In the genomic region with DNA sequence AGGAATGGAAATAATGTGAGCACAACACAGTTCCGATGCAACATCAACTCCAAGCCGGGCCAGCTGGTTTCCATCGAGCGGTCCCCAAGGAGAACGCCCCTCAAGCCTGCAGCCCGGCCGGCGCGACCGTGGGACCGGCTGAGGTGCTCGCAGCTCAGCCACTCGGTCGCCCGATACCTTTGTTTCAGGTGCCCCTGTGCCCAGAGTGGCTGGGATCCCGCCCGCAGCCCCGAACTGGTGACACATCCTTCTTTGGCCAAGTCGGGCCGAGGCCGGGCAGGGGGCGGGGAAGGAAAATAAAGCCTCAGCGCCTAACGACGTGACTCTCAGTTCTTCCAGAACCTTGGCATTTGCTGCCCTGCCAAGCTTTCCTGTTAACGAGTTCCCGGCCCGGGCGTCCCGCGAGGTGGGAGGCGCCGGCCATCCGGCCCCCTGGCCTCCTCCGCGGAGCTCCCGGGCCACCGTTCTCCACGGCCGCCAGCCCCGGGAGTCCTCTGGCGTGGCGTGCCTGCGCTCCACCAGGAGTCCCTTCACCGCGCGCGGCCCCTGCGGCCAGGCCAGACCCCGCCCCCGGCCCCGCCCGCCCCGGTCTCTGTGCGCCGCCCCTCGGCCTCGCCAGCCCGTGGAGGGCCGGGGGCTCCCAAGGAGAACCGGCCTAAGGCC, we compare ENCODE assay signal across 7 mouse cellular contexts. TPM values are rescaled to one million over a fixed set of nuclear protein-coding genes. Genes with fewer than 3 reads are reported as not detected.
DNase-seq lines count a peak whose midpoint lies in the region; ATAC-seq and TF ChIP-seq lines count a peak whose summit lies in the region.

No protein-coding gene starts in this region.

- no peaks in the 10 kb centered on the region for H3K9me3 ChIP-seq in E14TG2a.4 (ENCODE audit: low read length)
- no peaks in the 10 kb centered on the region for H3K9me3 ChIP-seq in kidney, embryonic 14.5 days (ENCODE audit: control insufficient read depth, low read length)
- H3K9me3 ChIP-seq in lung, embryonic 14.5 days (ENCODE audit: low read depth, low read length): no peaks in the 10 kb centered on the region
- no peaks in the 10 kb centered on the region for H3K9me3 ChIP-seq in neural tube, embryonic 15.5 days (replicated peaks)

- peak overlapping the region; percentile 97 for H3K27ac ChIP-seq in kidney, embryonic 14.5 days (ENCODE audit: low read depth, low read length)
- peak overlapping the region; percentile 97 for H3K27ac ChIP-seq in lung, embryonic 14.5 days (ENCODE audit: low read depth)
- peak overlapping the region; percentile 98 for H3K27ac ChIP-seq in neural tube, embryonic 15.5 days (replicated peaks)

- H3K4me2 ChIP-seq in kidney, embryonic 14.5 days (replicated peaks; ENCODE audit: low read depth, low read length): peak overlapping the region; percentile 38
- H3K4me2 ChIP-seq in lung, embryonic 14.5 days: peak overlapping the region; percentile 67
- peak overlapping the region; percentile 70 for H3K4me2 ChIP-seq in neural tube, embryonic 15.5 days

- H3K4me3 ChIP-seq in E14TG2a.4 (replicated peaks; ENCODE audit: low read length): peak overlapping the region; percentile 93
- H3K4me3 ChIP-seq in kidney, embryonic 14.5 days (ENCODE audit: low read length): peak overlapping the region; percentile 75
- peak overlapping the region; percentile 76 for H3K4me3 ChIP-seq in lung, embryonic 14.5 days (ENCODE audit: low read depth, low read length)
- peak overlapping the region; percentile 90 for H3K4me3 ChIP-seq in neural tube, embryonic 15.5 days (replicated peaks)

- peaks cover 13% of the 10 kb centered on the region for H3K27me3 ChIP-seq in E14TG2a.4 (ENCODE audit: insufficient read depth, low read length)
- H3K27me3 ChIP-seq in kidney, embryonic 14.5 days (ENCODE audit: control insufficient read depth, insufficient read depth, low read length): no peaks in the 10 kb centered on the region
- no peaks in the 10 kb centered on the region for H3K27me3 ChIP-seq in lung, embryonic 14.5 days (ENCODE audit: insufficient read depth, low read length)
- H3K27me3 ChIP-seq in neural tube, embryonic 15.5 days (replicated peaks): no peaks in the 10 kb centered on the region

- peak; percentile 96 for ATAC-seq in kidney, embryonic 14.5 days (ENCODE audit: low FRiP score, low TSS enrichment)
- peak; percentile 97 for ATAC-seq in lung, embryonic 14.5 days (ENCODE audit: insufficient read depth)
- ATAC-seq in neural tube, embryonic 15.5 days (ENCODE audit: low FRiP score): peak; percentile 96

- peaks cover 13% of the 10 kb centered on the region for H3K4me1 ChIP-seq in E14TG2a.4 (replicated peaks; ENCODE audit: low read depth, low read length)
- H3K4me1 ChIP-seq in kidney, embryonic 14.5 days (ENCODE audit: control insufficient read depth, insufficient read depth, low read length): peaks cover 12% of the 10 kb centered on the region; the same call in 1 of the 2 replicates
- H3K4me1 ChIP-seq in lung, embryonic 14.5 days (ENCODE audit: insufficient read depth): peaks cover 11% of the 10 kb centered on the region; the same call in 1 of the 2 replicates
- H3K4me1 ChIP-seq in neural tube, embryonic 15.5 days: peaks cover 29% of the 10 kb centered on the region

- DNase-seq in T-cell, adult 2 months (ENCODE audit: low spot score): peak; percentile 6
- DNase-seq in embryo, embryonic 10.5 days (ENCODE audit: low spot score): peak; percentile 81
- DNase-seq in gastrocnemius, postnatal 4 days (ENCODE audit: low spot score in 2 of 2): peak; percentile 57 to 80
- peak; percentile 84 for DNase-seq in lung, embryonic 14.5 days

- under 1% methylated on average over 55 of the region's 61 CpGs for WGBS in kidney, embryonic 14.5 days
- under 1% methylated on average over 57 of the region's 61 CpGs for WGBS in lung, embryonic 14.5 days
- under 1% methylated on average over 58 of the region's 61 CpGs for WGBS in neural tube, embryonic 15.5 days

- H3K9ac ChIP-seq in kidney, embryonic 14.5 days (ENCODE audit: low read depth, low read length): peak overlapping the region; percentile 87
- peak overlapping the region; percentile 84 for H3K9ac ChIP-seq in lung, embryonic 14.5 days
- peak overlapping the region; percentile 85 for H3K9ac ChIP-seq in neural tube, embryonic 15.5 days (replicated peaks)

- H3K36me3 ChIP-seq in E14TG2a.4 (ENCODE audit: insufficient read depth, low read length): no peaks in the 10 kb centered on the region
- H3K36me3 ChIP-seq in kidney, embryonic 14.5 days (ENCODE audit: control insufficient read depth, insufficient read depth, low read length): no peaks in the 10 kb centered on the region
- H3K36me3 ChIP-seq in lung, embryonic 14.5 days (ENCODE audit: insufficient read depth): no peaks in the 10 kb centered on the region
- H3K36me3 ChIP-seq in neural tube, embryonic 15.5 days: no peaks in the 10 kb centered on the region

- TF ChIP-seq CTCF in E14TG2a.4 (conservative IDR thresholded peaks at IDR 0.05; ENCODE audit: low read length): no peak
- TF ChIP-seq CTCF in lung, embryonic 14.5 days (IDR thresholded peaks at IDR 0.05; ENCODE audit: low read depth): no peak

RNA-seq across cellular contexts. Expression of gene Ppp2r3a, which starts 0.5 kb away (rescaled TPM):
- 100 to 1,000 TPM; 164 to 188 TPM for total RNA-seq in gastrocnemius, postnatal 4 days (2021)
- polyA plus RNA-seq in kidney, embryonic 14.5 days (2014; fragmentation: Nextera tagmentation; extraction: Ambion mirVana): 15.3 and 23.5 TPM in 2 replicates
- 14.2 and 14.4 TPM in 2 replicates for polyA plus RNA-seq in lung, embryonic 14.5 days (2014; fragmentation: Nextera tagmentation; extraction: Ambion mirVana)
- 18.2 and 20.5 TPM in 2 replicates for polyA plus RNA-seq in neural tube, embryonic 15.5 days (2015; fragmentation: Nextera tagmentation; extraction: Ambion mirVana)

Comparison
In these comparisons a context has a peak if more than half of its experiments do, and no peak if none do; other contexts are left out.
1. Peak in every context shown above with its lines: DNase-seq, ATAC-seq, H3K4me3 ChIP-seq and H3K27ac ChIP-seq.
2. DNase-seq: peak in every context shown above with its lines; median percentile 84 in lung, embryonic 14.5 days; 81 in embryo, embryonic 10.5 days; 68 in gastrocnemius, postnatal 4 days; 6 in T-cell, adult 2 months.